Mouse (Mus musculus): ENCODE results near the gene Gm3685.
"Not testable (repeated sequence)": the region's sequence is repeated elsewhere in the genome, so short reads cannot be mapped to it uniquely, and the experiment has no call there.

Gene Gm3685

DNA sequence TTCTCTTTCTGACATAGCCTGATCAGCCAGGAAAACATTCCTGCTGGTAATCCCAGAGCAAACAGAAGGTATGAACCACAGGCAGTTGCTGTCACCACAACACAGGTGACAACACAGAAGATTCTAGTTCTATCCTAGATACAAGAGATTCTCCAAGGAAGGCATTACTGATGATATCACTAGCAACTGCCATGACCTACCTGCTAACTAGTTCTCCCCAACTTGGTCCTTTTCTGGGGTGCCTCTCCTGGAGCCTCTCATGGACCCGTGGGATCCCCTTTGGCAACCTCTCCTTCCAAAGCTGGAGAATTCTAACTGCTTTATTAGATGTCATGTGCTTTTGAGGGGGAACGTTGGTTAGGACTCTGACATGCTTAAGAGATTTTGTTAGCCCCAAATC lies at the start of gene Gm3685:
Gene Gm3685 (minus strand): TSS at position 101 of the 400 bp plus-strand sequence.
- not testable (repeated sequence) for DNase-seq (ENCODE audit: low spot score in 2 of 2)

DNA sequence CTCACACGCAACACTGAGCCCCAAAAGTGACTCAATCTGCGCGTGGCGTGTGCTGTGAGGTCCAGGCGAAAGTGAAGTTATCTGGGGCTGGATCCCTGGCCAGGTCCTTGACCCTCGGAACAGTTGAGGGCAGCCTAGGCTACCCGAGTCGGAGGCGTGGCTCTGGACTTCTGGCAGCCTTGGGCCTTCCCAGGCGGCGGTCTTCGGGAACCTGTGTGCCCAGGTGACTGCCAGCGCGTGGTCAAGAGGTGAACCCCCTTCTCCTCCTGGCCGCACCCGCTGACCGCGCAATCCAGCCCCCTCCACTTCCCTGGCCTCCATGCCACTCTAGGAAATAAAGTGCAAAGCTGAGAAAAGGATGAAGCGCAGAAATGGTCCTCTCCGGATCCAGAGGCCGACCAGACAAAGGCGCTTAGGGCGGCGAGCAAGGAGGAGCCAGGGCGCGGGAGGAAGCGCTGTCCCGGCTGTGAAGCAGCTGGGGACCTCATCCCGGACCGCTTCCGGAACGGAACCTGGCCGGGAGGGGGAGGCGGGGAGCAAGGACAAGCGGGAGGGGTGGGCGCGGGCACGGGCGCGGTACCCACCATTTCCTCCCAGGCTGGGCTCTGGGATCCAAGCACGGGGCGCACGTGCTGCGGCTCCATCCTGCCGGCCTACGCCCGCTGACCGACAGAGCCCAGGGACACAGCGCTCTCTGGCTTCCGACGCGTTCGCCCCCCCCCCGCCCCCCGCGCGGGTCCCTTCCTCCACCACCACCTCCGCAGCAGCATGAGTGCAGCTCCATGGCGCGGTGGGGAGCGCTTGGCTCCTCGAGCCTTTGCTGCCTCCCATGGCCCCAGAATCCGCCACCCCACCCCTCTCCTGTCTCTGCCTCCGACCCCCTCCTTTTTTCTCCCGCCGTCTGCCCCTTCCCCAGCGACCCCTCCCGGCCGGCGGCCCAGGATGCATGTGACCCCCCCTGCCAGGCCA lies 17.7 kb downstream of the Gm3685 start, which contains the start of gene Gm10406:
Gene Gm10406 (minus strand): TSS at position 669 of the 969 bp plus-strand sequence.
- peak; percentile 9 to 15 for DNase-seq (ENCODE audit: low spot score in 2 of 2)

- peak; percentile 1 to 5 for DNase-seq (ENCODE audit: low spot score in 2 of 2)
These were observed 18.5 kb downstream of the Gm3685 start for GRCm38 (mm10) chr14:7026274-7026673.

Measured in frontal cortex, postnatal 36 days (tissue).